Mouse (Mus musculus) lung, adult 2 months (tissue): ENCODE data around the gene Txlng.

Source experiments
- CTCF ChIP-seq: fragments of 200-500 bp; IDR thresholded peaks from 2 replicates; pipeline ENCODE4 v1.5.1; 2011; ENCODE audit warnings: mild to moderate bottlenecking, low read length, control low read depth; ENCODE audit not compliant: insufficient read depth
- POLR2A ChIP-seq: fragments of 200-500 bp; IDR thresholded peaks from 2 replicates; pipeline ENCODE4 v1.6.1; 2011; ENCODE audit warnings: low read depth, mild to moderate bottlenecking, control low read depth, low read length, borderline replicate concordance; ENCODE audit errors: extremely low read depth

DNA sequence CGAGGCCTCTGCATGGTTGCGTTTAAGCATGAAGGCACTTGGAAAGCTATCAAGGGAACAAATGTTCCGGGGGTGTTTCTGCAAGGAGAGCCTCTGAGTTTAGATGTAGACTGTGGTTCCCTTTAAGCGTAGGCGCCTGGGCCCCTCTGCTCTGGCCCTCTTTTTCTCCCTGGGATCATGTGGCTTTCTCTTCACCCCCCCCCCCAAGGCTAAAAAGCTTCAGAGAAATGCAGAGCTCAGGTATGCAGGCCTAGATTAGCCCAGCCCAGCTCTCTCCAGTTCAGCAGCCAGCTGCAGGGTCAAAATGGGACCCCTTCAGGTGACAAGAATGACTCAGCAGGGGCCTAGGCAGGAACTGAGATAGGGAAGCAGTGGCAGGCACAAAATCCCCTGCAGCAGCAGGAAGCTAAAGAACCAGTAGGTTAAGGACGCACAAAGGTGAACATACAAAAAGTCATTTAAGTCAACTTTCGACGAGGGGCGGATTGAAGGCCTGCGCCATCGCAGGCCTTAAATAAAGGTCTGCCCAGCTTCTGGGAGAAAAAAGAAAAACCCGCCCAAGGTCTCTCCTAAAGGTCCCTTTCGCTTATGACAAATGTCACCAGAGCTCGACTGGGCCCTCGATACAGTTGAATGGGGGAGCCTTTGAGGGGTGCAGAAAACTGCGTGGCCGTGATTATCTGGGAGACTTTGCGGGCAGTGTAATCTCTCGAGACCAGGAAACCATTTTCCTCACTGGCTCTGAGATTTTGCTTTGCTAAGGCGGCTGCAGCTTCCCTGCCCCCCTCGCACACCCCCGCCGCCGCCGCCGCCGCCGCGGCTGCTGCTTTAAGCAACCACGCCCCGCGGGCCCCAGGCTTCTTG lies 69.8 kb downstream of the Txlng start:
- TF ChIP-seq POLR2A: peak; percentile 28; the same call in 1 of the 2 replicates
- no peak for TF ChIP-seq CTCF
